Mouse (Mus musculus) liver, embryonic 14.5 days (tissue): ENCODE measurements around the gene Prss21.

Experiments used
- CTCF ChIP-seq: IDR thresholded peaks from 2 replicates; pipeline ENCODE4 v1.5.1; 2016; ENCODE audit warnings: antibody characterized with exemption, low read depth, control low read depth
- EP300 ChIP-seq: IDR thresholded peaks from 2 replicates; pipeline ENCODE4 v1.6.1; 2016; ENCODE audit warnings: antibody characterized with exemption, low read depth

DNA sequence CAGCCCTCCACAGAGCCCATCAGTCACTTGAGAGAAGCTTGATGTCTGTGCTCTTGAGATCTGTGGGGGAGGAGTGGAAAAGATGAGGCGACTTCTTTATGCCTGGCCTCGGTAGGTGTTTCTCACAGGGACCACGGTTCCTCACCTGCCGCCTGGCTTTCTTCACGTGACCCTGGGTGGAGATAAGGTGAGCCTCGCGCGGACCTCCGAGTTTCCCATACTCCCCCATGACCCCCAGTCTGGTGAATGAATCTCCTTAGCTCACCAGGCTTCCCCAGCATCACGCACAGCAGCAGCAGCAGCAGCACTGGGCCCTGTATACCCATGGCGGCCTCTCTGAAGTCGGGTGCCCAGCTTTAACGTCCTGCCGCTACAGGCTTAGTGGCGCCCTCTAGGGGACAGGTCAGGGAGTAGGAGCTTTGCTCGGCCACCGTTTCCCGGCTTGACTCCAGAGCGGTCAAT lies 24.0 kb upstream of the Prss21 start, which contains the start of the genes Prss32 and Prss41:
- TF ChIP-seq CTCF: peak; percentile 93
- no peak for TF ChIP-seq EP300
